Mouse (Mus musculus): ENCODE data around the gene Scgb2b24.

Scgb2b24 gene

GRCm38 (mm10) chr7:33739212-33739611, at the start of gene Scgb2b24:
TSS of gene Scgb2b24 (minus strand) at chr7:33739312.
- no peak for DNase-seq (ENCODE audit: low read depth, low spot score)

DNA sequence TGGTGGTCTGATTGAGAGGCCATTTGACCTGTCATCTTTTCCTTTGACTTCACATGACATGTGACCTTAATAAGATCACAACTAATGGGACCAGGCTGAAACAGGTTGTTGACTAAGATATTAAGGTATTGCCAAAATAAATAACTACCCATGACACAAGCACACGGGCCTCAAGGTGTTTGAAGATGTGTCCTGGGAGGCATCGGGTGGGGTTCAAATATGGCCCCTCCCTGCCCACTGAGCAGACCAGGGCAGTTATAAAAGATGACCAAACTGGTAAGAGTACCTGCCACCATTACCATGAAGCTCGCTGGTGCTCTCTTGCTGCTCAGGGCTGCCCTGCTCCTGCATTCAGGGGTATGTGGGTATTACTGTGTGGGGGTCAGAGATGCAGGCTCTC, 4.4 kb upstream of the Scgb2b24 start, which contains the start of gene Scgb1b24:
Gene Scgb1b24, plus strand, starts transcription at position 301 of the 400 bp plus-strand sequence.
- no peak for DNase-seq (ENCODE audit: low read depth, low spot score)

- no peak for DNase-seq (ENCODE audit: low read depth, low spot score)
These were observed 49.2 kb downstream of the Scgb2b24 start for GRCm38 (mm10) chr7:33689864-33690263.
